Mouse (Mus musculus): Measurements from ENCODE around the gene Hyal6. TPM values are rescaled to one million over a fixed set of nuclear protein-coding genes. Genes with fewer than 3 reads are reported as not detected.

Gene Hyal6
- total RNA-seq (2021) = not detected in 2 replicates
- long read RNA-seq = 0 reads

DNA sequence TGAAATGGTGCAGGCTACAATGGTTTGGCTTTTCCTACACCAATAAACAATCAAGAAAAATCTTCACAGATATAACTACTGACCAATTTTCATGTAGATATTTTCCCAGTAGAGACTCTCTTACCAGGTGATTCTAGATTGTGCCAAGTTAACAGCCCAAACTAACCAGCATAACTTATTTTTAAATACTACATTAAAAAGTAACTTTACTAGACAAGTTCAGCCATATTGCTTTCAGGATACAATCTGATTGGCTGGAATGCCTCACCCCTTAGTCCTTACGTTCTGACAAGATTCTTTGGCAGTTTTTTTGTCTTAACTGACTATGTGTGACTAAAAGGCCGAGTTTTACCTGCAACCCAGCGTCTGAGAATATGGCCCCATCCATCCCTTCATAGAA, at the start of gene Hyal6:
Gene Hyal6, plus strand, starts transcription at position 301 of the 400 bp plus-strand sequence.
- DNase-seq = no peak

GRCm38 (mm10) chr6:24687871-24688270, 45.2 kb upstream of the Hyal6 start:
- DNase-seq = no peak

- no peak for DNase-seq
Observed at GRCm38 (mm10) chr6:24694455-24695410, 38.3 kb upstream of the Hyal6 start.

DNA sequence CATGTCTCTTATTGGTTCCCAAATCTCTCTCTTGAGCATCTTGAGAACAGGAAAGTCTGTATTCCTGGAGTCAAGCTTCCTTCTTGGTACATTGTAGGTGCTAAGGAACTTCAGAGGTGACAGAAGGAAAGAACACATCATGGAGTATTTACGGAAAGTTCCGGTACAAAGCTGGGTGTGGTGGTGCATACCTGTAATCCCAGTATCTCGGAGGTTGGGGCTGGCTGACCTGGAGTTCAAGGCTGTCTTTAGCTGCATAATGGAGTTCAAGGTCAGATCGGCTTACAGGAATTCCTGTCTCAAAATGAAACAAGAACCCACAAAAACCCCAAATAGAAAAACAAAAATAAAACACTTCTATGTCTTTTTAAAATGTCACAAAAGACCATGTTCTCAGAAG, 36.9 kb upstream of the Hyal6 start:
- DNase-seq = no peak

GRCm38 (mm10) chr6:24697216-24697615, 35.8 kb upstream of the Hyal6 start:
- DNase-seq = no peak

- no peak for DNase-seq
Observed at GRCm38 (mm10) chr6:24707090-24707489, 26.0 kb upstream of the Hyal6 start.

DNA sequence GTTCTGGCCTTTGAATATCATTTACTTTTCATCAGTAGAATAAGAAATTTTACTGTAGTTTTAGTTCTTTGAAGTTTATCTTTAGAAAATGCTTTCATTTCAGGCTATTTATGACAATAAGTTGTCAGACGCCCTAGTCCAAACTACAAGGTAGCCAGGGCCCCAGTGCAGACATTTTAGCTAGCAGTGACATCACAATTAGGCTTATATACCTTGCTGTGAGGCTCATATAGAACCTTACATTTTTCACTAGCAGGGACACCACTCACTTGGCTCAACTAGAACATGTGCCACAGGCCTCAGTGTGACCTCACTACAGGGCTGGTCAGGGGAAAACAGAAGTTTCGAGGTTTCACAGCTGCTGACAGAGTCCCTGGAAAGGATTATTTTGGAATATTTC, 25.5 kb upstream of the Hyal6 start:
- no peak for DNase-seq

GRCm38 (mm10) chr6:24721317-24722099, 11.5 kb upstream of the Hyal6 start:
- DNase-seq = peak; percentile 40

DNA sequence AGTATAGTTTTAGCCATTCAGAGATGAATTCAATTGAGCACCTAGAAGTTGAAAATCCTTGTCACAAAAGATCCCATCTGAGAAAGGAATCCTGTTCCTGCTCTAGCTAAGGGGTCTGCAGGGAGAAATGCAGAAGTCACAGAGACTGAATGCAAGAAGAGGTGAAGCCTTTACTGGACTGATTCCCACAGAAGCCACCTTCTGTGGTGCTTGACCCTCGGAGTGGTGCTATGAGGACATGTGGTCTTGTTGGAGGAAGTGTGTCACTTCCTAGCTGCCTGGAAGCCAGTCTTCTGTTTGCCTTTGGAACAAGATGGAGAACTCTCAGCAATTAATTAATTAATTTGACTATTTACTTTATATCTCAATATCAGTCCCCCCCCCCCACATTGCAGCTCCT, 4.9 kb upstream of the Hyal6 start:
- DNase-seq = no peak

DNA sequence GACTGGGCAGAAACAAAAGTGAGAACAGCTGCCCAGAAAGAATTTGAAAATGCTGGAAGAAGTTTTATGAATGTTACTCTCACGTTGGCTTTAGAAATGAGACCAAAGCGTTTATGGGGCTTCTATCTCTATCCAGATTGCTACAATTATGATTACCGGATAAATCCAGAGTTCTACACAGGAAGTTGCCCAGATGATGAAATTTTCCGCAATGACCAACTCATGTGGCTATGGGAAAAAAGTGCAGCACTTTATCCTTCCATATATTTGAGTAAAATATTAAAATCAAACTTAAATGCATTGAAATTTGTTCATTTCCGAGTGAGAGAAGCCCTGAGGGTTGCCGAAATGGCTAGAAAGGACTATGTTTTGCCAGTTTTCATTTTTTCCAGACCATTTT, 1.5 kb downstream of the Hyal6 start:
- DNase-seq = no peak

- DNase-seq = no peak
Observed at GRCm38 (mm10) chr6:24748029-24748428, 15.0 kb downstream of the Hyal6 start, which contains the start of gene Hyal4. Gene Hyal4 (plus strand): TSS chr6:24748329.

GRCm38 (mm10) chr6:24759281-24759680, 26.2 kb downstream of the Hyal6 start:
- no peak for DNase-seq

- DNase-seq = no peak
Observed at GRCm38 (mm10) chr6:24766261-24766660, 33.2 kb downstream of the Hyal6 start.

DNA sequence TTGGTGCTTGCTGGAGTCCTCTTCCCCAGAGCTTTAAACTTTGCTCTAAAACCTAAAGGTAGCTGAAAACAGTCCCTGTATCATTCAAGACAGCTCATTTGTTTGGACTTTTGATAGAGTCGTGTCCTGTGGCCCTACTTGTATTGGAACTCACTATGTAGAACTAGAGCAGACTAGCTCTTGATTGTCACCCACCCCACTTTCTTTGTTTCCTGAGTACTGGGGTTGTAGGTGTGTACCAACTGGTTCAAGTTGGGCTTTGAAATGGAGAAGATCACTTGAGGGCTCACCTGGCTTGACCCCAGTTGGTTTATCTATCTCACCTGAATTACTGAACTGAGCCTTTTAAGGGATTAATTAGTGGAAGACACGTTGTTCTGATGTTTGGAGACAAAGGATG, 46.1 kb downstream of the Hyal6 start:
- no peak for DNase-seq

DNA sequence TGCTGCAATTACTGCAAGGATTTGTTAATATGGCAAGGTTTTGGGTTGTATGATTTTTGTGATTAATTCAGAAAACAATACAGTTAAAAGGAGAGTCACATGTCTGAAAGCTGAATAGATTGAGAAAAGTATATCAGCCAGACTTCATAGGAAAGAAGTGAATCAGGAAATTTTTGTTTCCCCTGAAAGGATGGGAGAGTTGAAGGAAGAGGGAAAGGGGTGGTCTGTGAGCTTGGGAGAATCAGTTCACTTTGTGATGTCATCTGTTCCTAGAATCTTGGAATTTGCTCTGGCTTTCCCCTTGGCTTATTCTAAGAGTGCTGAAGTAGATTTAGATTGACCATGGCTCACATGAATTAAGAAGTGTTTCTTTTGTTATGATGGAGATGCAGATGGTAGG, 57.8 kb downstream of the Hyal6 start, which contains the start of gene Spam1:
Gene Spam1, plus strand, starts transcription at position 301 of the 400 bp plus-strand sequence.
- DNase-seq = no peak

Other genes starting within 250 kb of the Hyal6 start
- gene Iqub, start 218.2 kb upstream of the Hyal6 start, total RNA-seq (2021) = 0.18 TPM in 1 of 2 replicates, not detected in the other
- gene Ndufa5, start 205.2 kb upstream of the Hyal6 start, total RNA-seq (2021) = 267 and 330 TPM in 2 replicates
- not detected in 2 replicates for gene Asb15, start 205.1 kb upstream of the Hyal6 start, total RNA-seq (2021)
- gene Lmod2, start 135.5 kb upstream of the Hyal6 start, total RNA-seq (2021) = 0.46 TPM in 1 of 2 replicates, not detected in the other
- 59.3 and 70.6 TPM in 2 replicates for gene Wasl, start 68.2 kb upstream of the Hyal6 start, total RNA-seq (2021)
- gene Hyal4, start 15.1 kb downstream of the Hyal6 start, total RNA-seq (2021) = not detected in 2 replicates
- gene Spam1, start 57.9 kb downstream of the Hyal6 start, total RNA-seq (2021) = not detected in 2 replicates
- not detected in 2 replicates for gene Hyal5, start 124.8 kb downstream of the Hyal6 start, total RNA-seq (2021)
- 0.27 TPM in 1 of 2 replicates, not detected in the other for gene Tmem229a, start 223.1 kb downstream of the Hyal6 start, total RNA-seq (2021)